In the genomic region with DNA sequence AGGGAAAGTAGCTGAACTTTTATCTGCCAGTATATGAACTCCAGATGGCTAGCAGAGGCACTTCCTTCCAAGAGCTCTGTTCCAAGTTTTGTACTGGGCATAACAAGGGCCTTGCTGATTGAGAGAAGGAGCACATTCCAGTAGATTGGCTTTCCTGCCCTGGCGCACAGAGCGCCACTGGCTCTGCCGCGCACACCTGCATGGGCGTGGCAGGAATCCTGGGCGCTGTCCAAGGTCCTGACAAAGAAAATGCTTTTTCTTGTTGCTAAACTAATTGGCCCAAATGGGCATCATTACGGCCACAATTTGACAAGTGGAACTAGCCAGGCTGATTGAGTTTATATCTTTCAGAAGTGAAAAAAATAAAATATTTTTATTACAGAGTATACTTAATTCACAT, we compare ENCODE assay signal across 8 mouse cellular contexts.
A peak's percentile ranks its signal among the peaks of the same experiment; 100 is the strongest.
DNase-seq lines count a peak whose midpoint lies in the region; ATAC-seq and TF ChIP-seq lines count a peak whose summit lies in the region.

No protein-coding gene starts in this region.

- no peak for ATAC-seq in kidney, embryonic 16.5 days (ENCODE audit: low FRiP score, low TSS enrichment)
- ATAC-seq in cerebellum, adult (ENCODE audit: insufficient number of reproducible peaks, low FRiP score, low TSS enrichment), result no peak
- ATAC-seq in activated CD4-positive, CD25-positive, alpha-beta regulatory T cell, adult 4 months, result no peak

- no peak overlapping the region for H3K9ac ChIP-seq in kidney, embryonic 16.5 days (replicated peaks; ENCODE audit: low read length)
- H3K9ac ChIP-seq in ES-E14 (ENCODE audit: insufficient read depth, low read depth, low read length, poor library complexity, severe bottlenecking), result no peak overlapping the region

- no peak overlapping the region for H3K27ac ChIP-seq in kidney, embryonic 16.5 days (ENCODE audit: low read length)
- no peak overlapping the region for H3K27ac ChIP-seq in ES-E14 (ENCODE audit: insufficient read depth, low read depth, low read length, poor library complexity, severe bottlenecking)

- no peak overlapping the region for H3K4me2 ChIP-seq in kidney, embryonic 16.5 days (replicated peaks; ENCODE audit: low read depth, low read length)

- peak; percentile 25 for DNase-seq in kidney, adult 18-20 months
- DNase-seq in ES-E14 (ENCODE audit: low read depth, low spot score), result peak; percentile 44
- DNase-seq in embryo, embryonic 11 days, result peak; percentile 70
- peak; percentile 8 for DNase-seq in lung, postnatal 10 days
- DNase-seq in spleen, postnatal 14 days (ENCODE audit: low spot score in 2 of 2), result no peak

- no peaks in the 10 kb centered on the region for H3K36me3 ChIP-seq in kidney, embryonic 16.5 days (ENCODE audit: insufficient read depth, low read length)
- H3K36me3 ChIP-seq in ES-E14 (ENCODE audit: control insufficient read depth, insufficient read depth, low read length, poor library complexity, severe bottlenecking), result no peaks in the 10 kb centered on the region

- in situ Hi-C loops in ES-E14 (cut with MboI; ENCODE audit: low sequenced_read_pairs in 2 of 2, unreplicated experiment in 2 of 2), result no loop called here

- no peaks in the 10 kb centered on the region for H3K4me1 ChIP-seq in kidney, embryonic 16.5 days (ENCODE audit: insufficient read depth, low read length)
- H3K4me1 ChIP-seq in ES-E14 (ENCODE audit: control insufficient read depth in 2 of 2, insufficient read depth in 2 of 2, low read length in 2 of 2, poor library complexity in 1 of 2), result no peaks in the 10 kb centered on the region

- 7% methylated on average over 7 of the region's 7 CpGs for WGBS in kidney, embryonic 16.5 days

- H3K9me3 ChIP-seq in kidney, embryonic 16.5 days (ENCODE audit: low read length), result no peaks in the 10 kb centered on the region
- H3K9me3 ChIP-seq in ES-E14 (ENCODE audit: control insufficient read depth, insufficient read depth, low read depth, low read length), result no peaks in the 10 kb centered on the region

- no peaks in the 10 kb centered on the region for H3K27me3 ChIP-seq in kidney, embryonic 16.5 days (ENCODE audit: insufficient read depth, low read length)

- no peak overlapping the region for H3K4me3 ChIP-seq in kidney, embryonic 16.5 days (ENCODE audit: low read length)
- no peak overlapping the region for H3K4me3 ChIP-seq in ES-E14 (ENCODE audit: insufficient read depth in 1 of 2, low read depth in 1 of 2, low read length in 2 of 2, poor library complexity in 1 of 2, severe bottlenecking in 1 of 2)

TF ChIP-seq in ES-E14, 5 proteins besides CTCF, POLR2A, EP300 and RAD21:
- no peak for TF ChIP-seq ZC3H11A (IDR thresholded peaks at IDR 0.05; ENCODE audit: borderline replicate concordance, low read depth, low read length)
- no peak for TF ChIP-seq ZNF384 (IDR thresholded peaks at IDR 0.05; ENCODE audit: low read depth, low read length)
- TF ChIP-seq MAFK (IDR thresholded peaks at IDR 0.05; ENCODE audit: insufficient read depth, low read depth, low read length), result no peak
- TF ChIP-seq CHD2 (IDR thresholded peaks at IDR 0.05; ENCODE audit: low read depth, low read length), result no peak
- TF ChIP-seq HCFC1 (IDR thresholded peaks at IDR 0.05; ENCODE audit: borderline replicate concordance, insufficient read depth, low read length), result no peak

Comparison
In these comparisons a context has a peak if more than half of its experiments do, and no peak if none do; other contexts are left out.
1. DNase-seq: peak in kidney, adult 18-20 months (single experiment), ES-E14 (single experiment), embryo, embryonic 11 days (single experiment) and lung, postnatal 10 days (single experiment); none in spleen, postnatal 14 days (0 of 2).